Mouse (Mus musculus) large intestine, adult 2 months (tissue): ENCODE measurements at regions not wholly inside any gene's neighbourhood (a gene's known extent, or its start where the extent isn't known, plus 50 kb on each side); places are given as distances from the start of the nearest gene placed in this dataset.

Experiments
- DNase-seq: peaks from one replicate; pipeline ENCODE4 v3.0.0-alpha.2; 2012; ENCODE audit warnings: low read depth, low spot score
- WGBS: fragments of 180-500 bp; shearing (Covaris S2); methylation state at CpG from one replicate; pipeline ENCODE4 v1.1.7; 2018; 5-methylcytosine and 5-hydroxymethylcytosine counted together

DNA sequence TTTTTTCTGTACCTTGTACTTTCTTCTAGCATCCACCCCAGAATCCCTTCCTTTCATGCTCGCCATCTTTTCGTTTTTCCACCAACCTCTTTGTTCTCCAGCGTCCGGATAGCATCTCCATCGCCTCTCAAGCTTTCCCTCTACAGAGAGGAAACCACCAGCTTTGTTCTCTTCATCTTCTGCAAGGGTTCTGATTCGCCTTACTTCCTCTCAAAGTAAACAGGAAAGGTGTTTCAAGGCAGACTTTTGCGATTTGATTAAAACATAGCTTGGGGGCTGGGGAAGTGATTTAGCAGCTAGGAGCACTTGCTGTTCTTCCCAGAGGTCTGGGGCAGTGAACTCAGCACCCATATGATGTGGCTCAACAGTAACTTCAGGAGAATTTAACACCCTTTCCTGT lies 71.4 kb downstream of the Emp1 start:
- DNase-seq, result no peak
- WGBS, result 66% methylated on average over 7 of the region's 7 CpGs

DNA sequence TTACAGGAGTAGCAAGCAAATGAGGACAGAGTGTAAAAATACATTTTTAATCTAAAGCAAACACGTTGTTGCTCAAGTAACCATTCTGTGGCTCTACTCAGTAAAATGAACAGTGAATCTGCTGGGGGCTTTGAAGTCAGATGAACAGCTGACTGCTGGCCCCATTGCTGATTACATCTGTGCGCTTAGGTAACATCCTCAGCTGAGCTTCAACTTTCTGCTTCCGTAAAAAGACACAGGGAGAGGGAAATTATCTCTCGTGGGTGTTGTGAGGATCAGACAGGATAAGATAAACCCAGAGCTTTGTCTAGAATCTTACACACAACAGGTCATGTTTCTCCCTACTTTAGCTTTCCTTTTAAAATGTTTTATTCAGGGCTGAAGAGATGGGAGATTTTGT lies 74.0 kb downstream of the Emp1 start:
- no peak for DNase-seq
- 76% methylated on average over 4 of the region's 4 CpGs for WGBS

GRCm38 (mm10) chr6:135438271-135438670 lies 75.9 kb downstream of the Emp1 start:
- 94% methylated on average over 3 of the region's 3 CpGs for WGBS
- no peak for DNase-seq

DNA sequence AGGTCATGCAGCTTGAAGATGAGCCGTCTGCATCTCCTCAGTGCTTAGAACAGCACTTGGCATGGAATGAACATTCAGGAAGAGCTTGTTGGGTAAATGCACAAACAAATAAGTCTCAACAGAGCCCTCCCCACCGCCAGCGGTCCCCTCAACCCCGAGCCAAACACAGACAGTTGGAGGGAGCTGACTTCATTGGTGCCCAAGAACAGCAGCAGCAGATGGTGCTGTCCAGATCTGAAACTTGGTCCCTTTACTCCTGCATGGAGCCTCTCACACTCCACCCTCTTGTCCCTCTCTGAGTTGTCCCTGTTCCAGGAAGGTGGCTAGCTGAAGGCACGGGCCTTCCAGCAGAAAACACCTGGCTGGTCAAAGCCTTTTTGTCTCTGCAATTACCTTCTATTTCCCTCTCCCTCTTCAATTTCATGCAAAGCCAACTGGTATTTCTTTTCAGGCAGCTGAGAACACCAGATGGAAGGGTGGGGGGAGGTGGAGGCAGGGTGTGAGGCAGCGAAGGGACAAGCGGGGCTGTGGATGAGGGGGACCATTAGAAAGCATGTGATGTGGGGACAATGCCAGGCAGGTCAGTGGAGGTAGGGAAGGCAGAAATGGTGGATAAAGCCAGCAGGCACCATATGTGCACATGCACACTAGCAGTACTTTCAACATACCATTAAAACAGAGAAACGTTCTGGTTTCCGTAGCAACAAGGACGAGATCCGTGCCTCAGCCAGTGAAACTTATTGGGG lies 79.0 kb downstream of the Emp1 start:
- no peak for DNase-seq
- WGBS, result 65% methylated on average over 11 of the region's 11 CpGs

DNA sequence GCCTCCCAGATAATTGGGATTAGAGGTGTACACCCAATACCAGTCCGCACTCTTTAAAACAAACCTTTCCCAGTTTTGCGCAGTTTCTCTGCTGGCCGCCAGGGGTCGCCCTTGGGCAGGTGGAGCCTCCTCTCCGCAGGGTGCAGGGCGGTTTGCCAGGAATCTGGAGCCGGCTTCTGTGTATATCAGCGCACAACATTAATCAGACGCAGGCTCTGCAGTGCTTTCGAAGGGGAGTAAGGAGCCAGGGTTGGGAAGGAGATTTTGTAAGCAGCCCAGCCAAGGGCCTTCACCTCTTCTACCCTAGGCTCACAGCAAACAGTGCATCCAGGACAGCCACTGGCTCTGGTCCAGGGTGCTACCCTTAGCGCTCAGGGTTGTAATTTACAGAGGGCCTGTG lies 82.3 kb downstream of the Emp1 start:
- DNase-seq, result peak; percentile 18
- WGBS, result 7% methylated on average over 11 of the region's 11 CpGs

GRCm38 (mm10) chr6:135445070-135445469 lies 82.7 kb downstream of the Emp1 start:
- no peak for DNase-seq
- WGBS, result 59% methylated on average over 8 of the region's 8 CpGs

- no peak for DNase-seq
These were observed 85.5 kb downstream of the Emp1 start for GRCm38 (mm10) chr6:135447801-135448200.

GRCm38 (mm10) chr6:135449228-135449627 lies 86.9 kb downstream of the Emp1 start:
- WGBS, result 66% methylated on average over 5 of the region's 5 CpGs
- no peak for DNase-seq

More at GRCm38 (mm10) chr6:135447801-135448200, 85.5 kb downstream of the Emp1 start:
- 23% methylated on average over 2 of the region's 2 CpGs for WGBS

DNA sequence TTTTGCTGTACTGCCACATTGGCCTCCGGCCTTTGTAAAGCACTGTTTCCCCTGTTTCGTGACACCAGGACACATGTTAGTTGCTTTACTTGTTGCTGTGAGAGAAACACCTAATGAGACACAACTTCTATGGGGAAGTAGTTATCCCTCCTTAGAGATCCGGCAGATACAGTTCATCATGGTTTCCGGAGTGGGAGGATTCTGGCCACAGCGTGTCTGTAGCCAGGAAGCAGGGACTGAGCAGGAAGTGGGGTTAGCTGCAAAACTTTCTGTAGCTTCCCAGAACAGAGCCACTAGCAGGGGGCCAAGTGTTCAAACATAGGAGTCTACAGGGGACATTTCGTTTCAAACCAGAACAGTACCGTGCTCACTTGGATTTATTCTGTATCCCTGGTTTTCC lies 88.2 kb downstream of the Emp1 start:
- 79% methylated on average over 7 of the region's 7 CpGs for WGBS

GRCm38 (mm10) chr6:135451165-135451797 lies 88.9 kb downstream of the Emp1 start:
- WGBS, result 91% methylated on average over 8 of the region's 8 CpGs
- DNase-seq, result no peak

More for the DNA sequence above, 88.2 kb downstream of the Emp1 start:
- no peak for DNase-seq

GRCm38 (mm10) chr6:135453041-135453440 lies 90.7 kb downstream of the Emp1 start:
- WGBS, result 93% methylated on average over 3 of the region's 3 CpGs
- DNase-seq, result no peak

GRCm38 (mm10) chr6:135472495-135472894 lies 110.2 kb downstream of the Emp1 start:
- WGBS, result 57% methylated on average over 6 of the region's 6 CpGs
- no peak for DNase-seq

GRCm38 (mm10) chr6:135473146-135473545 lies 110.8 kb downstream of the Emp1 start:
- no peak for DNase-seq
- WGBS, result 89% methylated on average over 4 of the region's 4 CpGs

GRCm38 (mm10) chr6:135488795-135489194 lies 126.5 kb downstream of the Emp1 start:
- no peak for DNase-seq
- WGBS, result 36% methylated on average over 2 of the region's 2 CpGs

DNA sequence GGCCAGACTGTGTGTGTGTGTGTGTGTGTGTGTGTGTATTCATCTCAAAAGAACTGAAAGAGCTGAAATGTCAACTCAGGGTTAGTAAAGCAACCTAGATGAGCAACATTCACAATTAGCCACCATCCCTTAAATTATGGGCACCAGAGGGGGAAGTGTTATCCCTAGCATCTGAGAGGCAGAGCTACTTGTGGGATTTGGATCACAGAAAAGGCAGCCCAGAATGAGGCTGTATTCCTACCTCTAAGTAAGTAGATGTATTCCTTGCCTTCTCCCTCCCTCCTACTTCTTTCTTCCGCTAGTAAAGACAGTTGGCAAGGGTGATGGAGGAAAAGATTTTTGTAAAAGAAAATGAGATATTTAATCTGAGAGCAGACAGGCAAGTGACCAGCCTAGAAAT lies 131.6 kb downstream of the Emp1 start:
- WGBS, result 94% methylated on average over 1 of the region's 1 CpGs
- DNase-seq, result no peak

GRCm38 (mm10) chr6:135495841-135496240 lies 133.5 kb downstream of the Emp1 start:
- DNase-seq, result no peak
- 65% methylated on average over 2 of the region's 2 CpGs for WGBS

GRCm38 (mm10) chr6:135498592-135498991 lies 136.2 kb downstream of the Emp1 start:
- WGBS, result 93% methylated on average over 6 of the region's 6 CpGs
- DNase-seq, result no peak

DNA sequence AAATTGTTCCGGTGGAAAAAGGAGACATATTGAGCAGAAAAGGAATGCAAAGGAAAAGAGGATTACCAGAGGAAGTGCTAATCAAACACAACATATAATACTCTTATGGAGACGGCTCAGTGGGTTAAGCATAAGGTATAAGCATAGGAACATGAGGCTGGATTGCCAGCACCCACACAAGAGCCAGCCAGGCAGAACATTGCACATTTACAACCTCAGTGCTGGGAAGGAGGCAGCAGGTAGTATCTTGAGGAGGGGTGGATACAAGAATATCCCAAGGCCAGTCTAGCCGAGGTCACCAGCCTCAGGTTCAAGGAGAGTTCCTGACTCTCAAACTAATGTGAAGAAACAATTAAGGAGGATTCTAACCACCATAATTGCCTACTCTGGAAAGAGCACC lies 138.0 kb downstream of the Emp1 start:
- 58% methylated on average over 3 of the region's 3 CpGs for WGBS
- DNase-seq, result no peak

GRCm38 (mm10) chr6:135501791-135502190 lies 139.4 kb downstream of the Emp1 start:
- 74% methylated on average over 6 of the region's 6 CpGs for WGBS
- DNase-seq, result no peak

DNA sequence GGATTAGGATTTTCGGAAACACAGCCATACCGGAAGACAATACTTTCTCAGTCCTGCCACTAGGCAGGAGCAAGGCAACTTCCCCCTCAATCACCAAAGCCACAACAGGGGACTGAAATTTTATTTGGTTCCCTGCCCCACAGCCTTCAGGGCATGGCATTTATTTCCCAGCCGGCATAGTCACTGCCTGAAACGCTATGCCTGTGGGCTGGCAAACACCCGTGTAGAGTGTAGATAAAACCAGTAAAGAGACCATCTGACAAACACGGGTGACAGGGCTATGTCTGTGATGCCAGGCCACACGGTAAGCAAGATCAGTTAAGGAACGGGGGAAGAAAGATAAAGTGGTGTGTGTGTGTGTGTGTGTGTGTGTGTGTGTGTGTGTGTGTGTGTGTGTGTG lies 140.1 kb downstream of the Emp1 start:
- no peak for DNase-seq
- WGBS, result 54% methylated on average over 8 of the region's 8 CpGs

- WGBS, result 84% methylated on average over 4 of the region's 4 CpGs
- DNase-seq, result no peak
These were observed 156.5 kb downstream of the Emp1 start for GRCm38 (mm10) chr6:135518710-135519437.
